Mouse (Mus musculus) hindlimb bud, embryonic 11.5 days (tissue): Measurements from ENCODE around the gene Otud7b.

ENCODE experiments used
- DNase-seq: peaks from one replicate; pipeline ENCODE4 v3.0.0-alpha.2; 2012; ENCODE audit warnings: low read depth, low spot score; ENCODE audit errors: extremely low spot score

Gene Otud7b

DNA sequence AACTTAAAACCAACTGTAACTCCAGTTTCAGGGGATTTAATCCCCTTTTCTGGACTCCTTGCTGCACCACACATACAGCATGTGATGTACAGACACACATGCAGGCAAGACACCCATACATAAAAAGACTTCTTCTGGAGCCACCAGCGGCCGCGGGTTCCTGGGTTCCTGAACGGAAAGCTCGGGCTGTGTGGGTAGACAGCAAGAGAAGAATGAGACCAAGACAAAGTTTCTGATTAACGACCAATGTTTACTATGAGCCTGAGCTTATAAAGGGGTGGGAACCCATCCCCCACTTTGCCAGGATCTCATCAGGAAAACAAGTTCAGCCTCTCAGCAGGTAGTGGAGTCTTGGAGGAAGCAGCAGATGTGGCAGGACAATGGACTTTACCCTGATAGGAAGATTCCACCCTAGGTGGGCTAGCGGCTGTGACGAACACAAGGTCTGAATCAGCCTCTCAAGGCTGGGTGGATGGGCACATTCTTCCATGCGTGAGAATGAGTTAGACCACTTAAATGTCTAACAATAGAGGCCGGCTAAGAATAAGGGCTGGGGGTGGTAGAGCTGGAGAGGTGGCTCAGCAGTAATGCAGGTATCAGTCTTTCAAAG lies 20.1 kb upstream of the Otud7b start:
- no peak for DNase-seq

DNA sequence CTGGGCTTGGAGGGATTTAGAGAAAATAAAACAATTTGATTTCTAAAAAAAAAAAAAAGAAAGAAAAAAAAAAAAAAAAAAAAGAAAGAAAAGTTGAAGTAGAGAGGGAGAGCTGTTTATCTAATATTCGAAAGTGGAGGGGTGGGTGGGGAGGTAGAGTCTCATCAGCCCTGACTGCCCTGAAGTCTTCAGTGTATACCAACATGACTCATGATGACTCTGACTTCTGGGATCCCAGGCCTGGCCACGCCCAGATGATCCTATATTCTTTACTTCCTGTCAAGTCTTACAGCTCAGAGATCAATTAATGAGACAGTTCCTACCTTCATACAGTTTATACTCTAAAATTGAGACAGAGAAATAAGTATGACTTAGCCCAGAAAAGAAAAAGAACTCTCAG lies 17.1 kb upstream of the Otud7b start:
- no peak for DNase-seq

DNA sequence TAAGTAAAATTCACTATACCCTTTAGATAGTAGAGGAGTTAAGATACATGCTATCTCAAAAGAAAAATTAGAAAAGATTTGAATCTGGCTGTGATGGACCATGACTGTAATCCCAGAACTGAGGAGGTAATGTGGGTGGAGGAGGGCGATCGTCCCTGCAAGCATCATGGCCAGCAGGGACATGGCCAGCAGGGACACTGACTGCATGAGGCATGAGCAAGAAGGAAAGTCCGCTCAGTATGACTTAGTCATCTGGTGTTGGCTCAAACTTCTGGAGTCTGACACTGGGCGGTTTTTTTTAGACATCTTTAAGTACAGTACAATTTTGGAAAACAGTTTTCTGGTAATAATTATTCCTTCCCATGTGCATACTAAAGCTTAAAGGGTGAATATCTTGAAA lies 16.5 kb upstream of the Otud7b start:
- no peak for DNase-seq

DNA sequence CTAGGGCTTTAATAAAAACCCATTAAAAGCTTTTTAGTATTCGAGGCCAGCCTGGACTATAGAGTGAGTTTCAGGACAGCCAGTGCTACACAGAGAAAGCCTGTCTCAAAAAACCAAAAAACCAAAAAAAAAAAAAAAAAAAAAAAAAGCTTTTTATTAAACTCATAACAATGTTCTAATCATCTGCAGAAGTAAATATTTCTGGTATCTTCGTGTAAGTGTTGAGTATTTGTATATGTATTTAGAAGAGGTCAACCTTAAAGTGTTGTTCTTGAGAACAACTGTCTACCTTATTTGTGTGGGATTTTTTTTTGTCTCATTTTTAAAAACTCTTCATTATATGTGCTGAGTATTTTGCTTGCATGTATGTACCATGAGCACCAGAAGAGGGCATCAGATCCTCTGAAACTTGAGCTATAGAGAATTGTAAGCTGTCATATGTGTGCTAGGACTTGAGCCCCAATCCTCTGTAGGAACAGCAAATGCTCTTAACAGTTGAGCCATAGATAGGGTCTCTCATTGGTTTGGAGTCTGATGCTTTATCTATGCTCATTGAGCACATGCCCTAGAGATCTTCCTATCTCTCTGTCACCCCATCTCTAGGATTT lies 14.3 kb upstream of the Otud7b start:
- DNase-seq, result no peak

DNA sequence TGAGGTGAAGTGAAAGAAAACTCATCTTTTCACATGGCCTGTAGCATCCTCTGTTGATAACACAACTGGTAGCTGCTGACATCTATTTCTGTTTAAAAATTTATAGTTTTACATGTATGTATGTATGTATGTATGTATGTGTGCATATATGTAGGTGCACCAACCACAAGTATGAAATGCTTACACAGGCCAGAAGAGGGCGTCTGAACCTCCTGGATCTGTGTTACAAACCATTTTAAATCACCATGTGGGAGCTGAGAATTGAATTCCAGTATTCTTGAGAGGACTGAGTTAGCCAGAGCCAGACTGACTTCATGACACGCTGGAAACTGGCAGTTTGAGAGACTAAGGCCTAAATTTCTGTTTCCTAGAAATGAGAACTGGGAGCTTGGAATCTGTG lies 13.2 kb upstream of the Otud7b start:
- DNase-seq, result no peak

DNA sequence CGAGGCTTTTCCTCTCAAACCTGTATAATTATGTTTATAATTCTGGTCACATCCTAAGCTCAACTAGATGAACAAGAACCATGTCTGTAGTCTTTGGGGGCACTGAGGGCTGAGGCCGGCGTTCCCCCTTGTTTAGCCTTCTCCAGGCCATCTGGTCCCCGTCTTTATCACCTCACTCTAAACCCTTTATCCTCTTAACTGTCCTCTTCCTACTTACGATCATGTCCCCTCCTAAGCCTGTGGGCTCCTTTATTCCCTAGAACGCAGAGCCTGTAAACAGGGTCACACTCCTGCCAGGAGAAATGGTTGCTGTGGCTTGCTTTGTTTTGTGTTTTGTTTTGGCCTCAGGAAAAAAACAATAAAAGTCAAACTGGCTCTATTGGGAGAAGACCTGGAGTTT lies 12.4 kb upstream of the Otud7b start:
- DNase-seq, result no peak

DNA sequence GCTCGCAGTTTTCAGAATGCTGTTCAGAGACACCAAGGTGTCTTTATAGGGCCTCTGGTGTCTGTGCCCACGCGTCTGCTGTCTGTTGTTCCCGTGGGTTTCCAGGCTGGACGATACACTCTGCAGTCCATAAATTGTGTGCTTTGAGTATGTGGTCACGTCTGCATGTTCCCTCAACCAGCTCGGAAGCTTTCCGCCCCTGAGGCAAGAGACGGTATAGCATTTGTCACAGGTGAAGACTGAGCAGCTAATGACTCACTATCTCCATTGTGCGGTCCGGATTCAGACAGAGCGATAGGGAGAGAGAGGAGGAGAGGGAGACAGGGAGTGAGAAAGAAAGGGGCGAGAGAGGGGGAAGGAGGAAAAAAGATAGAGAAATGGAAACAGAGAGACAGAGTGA lies 10.8 kb upstream of the Otud7b start:
- DNase-seq, result no peak

DNA sequence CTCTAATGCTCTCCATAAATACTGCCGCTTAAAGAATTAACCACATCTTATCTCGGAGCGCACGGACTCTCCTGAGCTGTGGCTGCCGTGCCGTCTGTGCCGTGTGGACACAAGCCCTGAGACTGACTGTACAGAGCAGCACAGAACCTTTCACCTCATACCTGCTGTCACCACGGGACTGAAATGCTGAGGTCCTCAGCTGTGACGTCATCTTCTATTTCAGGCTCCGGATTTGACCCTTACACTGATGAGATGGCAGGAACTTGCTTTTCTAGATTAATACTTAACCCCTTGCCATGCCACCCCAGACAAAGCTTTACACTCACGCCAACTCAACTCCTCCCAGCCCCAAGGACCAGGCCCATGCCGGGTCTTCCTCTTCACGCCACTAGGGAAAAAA lies 10.1 kb upstream of the Otud7b start:
- no peak for DNase-seq

DNA sequence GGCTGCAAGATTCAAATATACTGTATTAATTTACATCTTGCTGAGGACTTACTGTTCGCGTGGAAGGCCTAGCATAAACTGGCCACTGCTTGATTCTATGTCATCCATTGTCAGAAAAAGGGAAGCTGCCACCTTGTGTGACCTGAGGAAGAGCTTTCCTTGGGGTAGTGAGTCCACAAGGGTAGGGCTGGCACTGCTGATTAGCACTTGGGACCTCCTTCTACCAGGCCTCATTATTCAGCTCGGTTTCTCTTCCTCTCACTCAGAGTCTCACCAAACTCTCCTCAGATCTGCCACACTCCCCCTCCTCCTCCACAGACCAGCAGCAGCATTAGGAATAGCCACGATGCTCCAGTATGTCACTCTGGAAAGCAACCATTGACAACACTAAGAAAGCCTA lies 6.2 kb upstream of the Otud7b start:
- no peak for DNase-seq

DNA sequence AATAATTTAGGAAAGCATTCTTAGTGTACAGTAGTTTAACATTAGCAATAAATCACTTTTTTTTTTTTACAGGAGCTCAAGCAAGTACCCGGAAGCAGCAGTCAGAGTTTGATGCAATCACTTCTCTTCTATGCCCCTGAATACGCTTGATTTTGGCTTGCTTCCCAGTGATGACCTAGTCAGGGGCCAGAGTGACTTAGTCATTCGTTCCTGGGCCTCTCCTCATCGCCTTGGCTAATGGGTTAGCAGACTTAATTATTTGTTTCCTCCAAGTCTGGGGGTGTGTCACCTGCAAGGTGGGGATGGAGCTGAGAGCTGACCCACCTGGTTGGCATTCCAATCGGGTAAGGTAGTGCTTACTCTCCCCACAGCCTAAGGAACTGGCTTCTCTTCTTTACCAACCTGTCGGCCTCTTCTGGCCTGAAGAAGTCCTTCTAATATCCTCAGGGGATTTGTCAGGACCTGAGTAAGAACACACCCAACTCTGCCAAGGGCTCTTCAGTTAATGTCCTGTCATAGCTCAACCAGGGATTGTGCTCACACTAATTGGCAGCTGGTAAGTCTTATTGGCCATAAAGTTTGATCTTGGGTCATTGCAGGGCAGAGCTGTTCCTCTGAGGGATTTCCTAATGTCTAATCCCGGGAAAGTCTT lies 5.6 kb upstream of the Otud7b start:
- no peak for DNase-seq

DNA sequence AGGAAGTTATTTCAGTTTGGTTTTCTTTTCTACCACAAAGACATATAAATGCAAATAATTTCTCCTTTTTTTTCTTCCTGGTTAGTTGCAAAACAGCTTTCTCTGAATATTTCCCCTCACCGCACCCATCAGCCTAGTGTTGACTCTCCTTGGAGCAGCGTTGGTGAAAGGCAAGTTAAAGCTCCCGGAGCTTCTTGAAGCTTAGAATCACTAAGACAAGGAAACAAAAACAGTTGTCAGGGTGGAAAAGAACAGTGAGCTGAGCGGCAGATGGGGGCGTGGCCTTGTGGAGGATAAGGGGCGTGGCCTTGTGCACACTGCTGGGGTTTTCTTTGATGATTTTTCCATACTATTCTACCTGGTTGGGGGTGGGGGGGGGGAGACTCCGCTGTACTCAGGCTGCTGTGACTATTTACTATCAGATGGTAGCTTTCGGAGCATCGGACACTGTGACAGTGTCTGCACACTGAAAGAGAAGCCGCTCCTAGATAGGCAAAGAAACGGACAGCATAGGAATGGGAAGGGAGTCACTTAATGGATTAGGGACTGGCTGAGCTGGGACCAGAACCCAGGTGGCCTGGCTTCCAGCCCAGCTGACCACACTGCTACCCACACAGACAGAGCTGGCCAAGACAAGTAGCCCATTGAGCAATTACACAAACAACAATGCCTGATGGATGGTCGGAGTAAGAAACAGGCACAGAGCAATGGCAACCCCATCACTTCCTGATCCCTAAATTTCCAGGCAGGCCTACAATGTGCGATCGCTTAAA lies 2.0 kb upstream of the Otud7b start:
- DNase-seq, result no peak

DNA sequence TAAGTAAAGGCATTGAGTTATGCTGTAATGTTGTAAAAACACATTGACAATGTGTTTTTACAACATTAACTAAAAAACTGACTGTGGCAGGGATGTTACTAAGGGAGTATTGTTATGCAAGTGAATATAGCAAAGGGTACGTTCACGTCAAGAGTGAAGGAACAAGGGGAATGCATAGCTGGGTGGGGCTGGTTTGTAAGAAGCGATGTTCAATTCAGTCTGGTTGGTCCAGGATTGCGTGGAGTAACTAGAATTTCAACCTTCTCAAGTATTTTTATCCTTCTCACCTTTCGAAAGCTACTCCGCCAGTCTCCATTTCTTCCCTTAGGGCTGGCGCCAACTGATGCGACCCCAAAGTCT lies 446 bp upstream of the Otud7b start:
- no peak for DNase-seq

DNA sequence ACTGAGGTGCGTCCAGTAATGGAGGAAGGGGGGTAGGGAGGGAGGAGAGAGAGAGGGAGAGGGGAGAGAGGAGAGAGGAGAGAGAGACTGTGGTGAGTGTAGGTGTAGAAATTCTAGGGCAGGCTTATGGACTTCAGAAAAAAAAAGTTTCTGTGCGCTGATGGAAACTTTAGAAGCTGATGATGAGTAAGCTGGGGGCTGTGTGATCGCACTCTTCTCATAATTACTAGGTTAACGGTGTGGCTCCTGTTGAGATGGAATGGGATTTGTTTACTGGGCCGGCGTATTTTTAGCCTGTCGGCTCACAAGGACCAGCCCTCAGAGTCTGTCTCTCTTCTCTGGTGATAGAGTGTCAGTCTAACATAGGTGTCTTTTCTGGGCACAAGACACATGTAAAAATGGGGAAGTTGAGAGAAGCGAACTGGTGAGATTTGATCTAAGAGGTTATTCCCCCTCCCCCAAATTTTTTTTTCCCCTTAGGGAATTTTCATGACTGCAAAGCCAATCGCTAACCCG lies 963 bp downstream of the Otud7b start:
- DNase-seq, result no peak

DNA sequence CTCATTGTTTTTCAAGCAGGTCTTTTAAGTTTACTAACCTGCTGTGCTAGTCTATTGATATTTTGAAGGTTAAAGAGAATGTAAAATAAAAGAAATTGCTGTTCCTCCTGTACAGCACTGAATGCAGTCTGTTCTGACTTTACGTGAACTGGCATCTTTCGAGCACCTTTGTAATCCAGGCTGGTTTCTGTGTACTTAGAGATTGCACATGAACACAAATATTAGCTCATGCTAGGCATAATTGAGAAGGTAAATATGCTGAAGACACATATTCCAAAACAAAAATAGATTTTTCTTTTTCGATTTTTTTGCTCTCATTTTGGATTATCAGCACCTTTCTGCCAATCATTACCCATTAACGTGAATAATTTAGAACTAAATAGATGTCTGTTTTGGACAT lies 1.8 kb downstream of the Otud7b start:
- no peak for DNase-seq

DNA sequence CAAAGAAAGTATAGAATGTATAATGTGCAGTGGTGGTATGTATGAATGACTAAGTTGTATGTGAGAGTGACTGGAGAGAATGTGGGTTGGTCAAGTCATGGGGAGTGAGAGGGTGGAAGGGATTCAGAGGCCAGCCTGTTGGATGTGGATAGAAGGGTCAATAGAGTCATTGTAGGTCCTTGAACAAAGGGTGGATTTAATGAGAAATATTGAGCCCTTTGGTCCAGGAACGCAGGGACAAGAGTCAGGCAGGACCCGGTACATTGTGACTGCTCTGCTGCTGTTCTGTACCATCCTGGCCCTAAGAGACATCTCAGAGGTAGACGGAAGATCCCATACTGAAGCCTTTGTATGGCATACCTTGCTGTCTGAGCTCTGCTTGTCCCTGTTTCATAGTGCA lies 4.0 kb downstream of the Otud7b start:
- DNase-seq, result no peak

DNA sequence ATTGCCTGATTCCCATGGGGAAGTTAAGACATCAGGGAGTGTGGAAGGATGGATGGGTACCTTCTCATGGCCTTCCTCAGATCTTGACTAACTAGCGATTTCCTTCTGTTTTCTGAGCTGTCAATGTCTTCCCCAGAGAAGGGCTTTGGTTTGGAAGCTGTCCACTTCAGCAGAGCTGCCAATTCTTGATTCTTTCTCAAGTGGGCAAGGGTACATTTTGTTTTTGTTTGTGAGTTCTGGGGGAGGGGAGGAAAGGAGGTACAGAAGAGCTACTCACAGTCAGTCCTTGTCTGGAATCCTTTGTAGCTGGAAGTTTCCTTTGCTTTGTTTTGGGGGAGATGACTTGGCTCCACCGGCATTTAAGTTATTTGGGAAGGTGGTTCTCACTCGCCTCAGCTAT lies 8.9 kb downstream of the Otud7b start:
- DNase-seq, result no peak

DNA sequence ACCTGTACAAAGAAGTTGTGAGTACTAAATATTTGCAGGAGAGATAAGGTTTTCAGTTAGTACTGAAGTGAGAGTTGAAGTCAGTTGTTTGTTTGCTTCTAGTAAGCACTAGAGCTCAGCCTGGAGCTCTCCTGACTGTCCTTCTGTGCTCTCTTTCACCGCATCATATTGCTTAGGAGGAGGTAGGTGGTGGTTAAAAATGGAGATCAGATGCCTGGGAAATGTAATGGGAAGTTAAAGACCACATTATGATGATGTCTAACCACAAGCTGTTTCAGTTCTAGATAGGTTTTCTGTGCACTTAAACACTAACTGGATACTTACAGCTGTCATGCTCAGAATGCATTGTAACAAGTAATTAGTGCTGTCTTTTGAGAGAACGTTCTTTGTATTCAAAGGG lies 13.8 kb downstream of the Otud7b start:
- DNase-seq, result no peak

DNA sequence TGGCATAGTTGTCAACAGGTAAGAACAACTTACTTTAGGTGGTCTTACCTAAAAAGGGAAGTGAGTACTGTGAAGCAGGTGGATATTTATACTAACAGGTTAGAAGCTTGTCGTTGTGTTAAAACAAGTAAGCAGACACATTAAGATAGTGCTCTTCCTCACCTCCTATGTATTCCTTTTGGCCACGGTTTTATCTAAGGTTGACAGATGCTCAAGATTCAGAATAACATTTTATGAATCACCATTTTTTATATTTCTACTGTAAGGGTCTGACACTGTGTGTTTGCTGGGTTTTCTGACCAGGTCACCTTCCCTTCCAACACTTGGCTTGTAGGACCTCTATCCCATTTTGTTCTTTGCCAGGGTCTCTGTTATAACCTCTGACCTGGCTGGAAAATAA lies 14.4 kb downstream of the Otud7b start:
- DNase-seq, result no peak

DNA sequence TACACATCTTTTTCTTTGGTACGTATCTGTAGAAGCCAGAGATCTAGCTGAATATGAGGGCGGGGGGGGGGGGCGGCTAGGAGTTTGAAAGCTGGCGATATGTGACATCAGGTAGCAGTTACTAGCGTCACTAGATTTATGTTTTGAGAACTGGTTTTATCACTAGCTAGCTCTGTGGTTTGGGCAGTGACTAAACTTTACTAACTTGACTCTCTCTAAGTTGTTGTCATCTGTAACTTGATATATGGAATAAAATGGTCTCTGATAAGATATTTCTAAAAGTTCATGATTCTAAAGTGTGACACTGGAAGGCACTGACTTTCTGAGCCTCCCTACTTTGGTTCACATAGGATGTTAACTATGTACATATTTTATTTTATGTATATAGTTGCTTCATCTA lies 19.9 kb downstream of the Otud7b start:
- DNase-seq, result no peak

DNA sequence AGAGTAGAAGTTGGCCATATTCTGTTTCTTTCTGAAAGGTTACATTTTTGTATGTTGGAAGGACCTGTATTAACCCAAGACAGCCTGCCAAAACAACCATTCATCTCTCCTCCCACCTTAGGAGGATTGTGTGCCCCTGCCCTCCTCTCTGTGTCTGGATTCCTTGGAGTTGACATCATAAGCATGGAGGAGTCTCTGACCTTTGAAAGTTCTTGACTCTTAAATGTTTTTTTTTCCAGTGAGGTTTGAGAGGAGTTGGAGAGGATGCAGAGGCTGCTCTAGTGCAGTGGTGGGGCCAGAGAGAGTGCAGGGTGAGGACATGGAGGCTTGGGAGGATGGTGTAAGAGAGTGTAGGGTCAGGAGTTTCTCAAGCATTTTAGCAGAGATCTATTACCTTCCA lies 23.8 kb downstream of the Otud7b start:
- DNase-seq, result no peak

DNA sequence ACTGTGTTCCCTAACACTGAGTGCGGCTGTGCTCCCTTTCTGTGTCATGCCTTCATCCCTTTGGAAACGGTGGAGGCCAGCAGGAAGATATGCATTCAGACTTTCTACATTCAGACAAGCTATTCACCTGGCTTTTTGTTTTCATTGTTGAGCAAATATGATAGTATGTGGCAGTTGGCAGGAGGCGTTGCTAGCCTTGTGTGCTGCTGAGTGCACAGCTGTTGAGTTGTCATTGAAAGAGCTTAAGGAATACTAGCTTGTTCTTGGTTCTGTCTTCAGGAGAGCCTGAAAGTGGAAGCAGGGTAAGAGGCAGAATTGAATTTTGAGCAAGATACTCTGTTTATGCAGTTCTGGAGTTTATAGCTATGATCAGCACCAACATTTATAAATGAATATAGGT lies 28.2 kb downstream of the Otud7b start:
- no peak for DNase-seq

DNA sequence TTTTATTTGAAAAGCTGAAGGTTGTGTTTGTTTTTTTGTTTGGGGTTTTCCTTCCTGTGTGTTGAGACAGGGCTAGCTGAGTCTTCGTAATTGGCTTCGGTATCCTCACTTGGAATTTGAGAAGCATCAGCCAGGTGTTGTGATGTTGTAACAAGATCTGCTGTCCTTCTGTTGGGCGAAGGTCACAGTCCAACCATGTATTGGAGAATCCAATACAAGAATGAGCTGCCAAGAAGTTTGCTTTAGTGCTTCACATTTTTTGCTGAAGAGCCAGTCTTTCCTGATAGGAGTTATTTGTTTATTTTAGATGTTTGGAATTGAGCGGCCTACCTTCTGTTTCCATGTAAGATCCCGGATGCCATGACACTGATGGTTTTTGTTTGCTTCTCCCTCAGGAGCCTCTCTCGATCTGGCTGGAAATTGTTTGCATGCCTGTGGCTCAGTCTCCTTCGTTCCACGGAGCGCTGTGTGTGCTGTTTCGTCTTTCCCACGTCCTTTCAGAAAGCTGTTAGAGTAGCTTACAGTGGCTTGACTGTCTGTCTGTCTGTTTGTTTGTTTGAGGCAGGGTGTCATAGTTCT lies 29.1 kb downstream of the Otud7b start:
- DNase-seq, result no peak
